Mouse (Mus musculus): ENCODE results near the gene Smyd4. TPM values are rescaled to one million over a fixed set of nuclear protein-coding genes. Genes with fewer than 3 reads are reported as not detected.

The Smyd4 gene
- polyA plus RNA-seq, 1 experiment from 2014 or later, result 3.1 TPM

- WGBS (ENCODE audit: insufficient replicate concordance), result 46% methylated on average over 1 of the region's 1 CpGs
- Histone ChIP-seq H3K9me3 (ENCODE audit: low read length) (no peaks in the 10 kb centered on the region), H3K9ac (replicated peaks) (no peak overlapping the region), H3K4me2 (ENCODE audit: low read depth, low read length) (no peak overlapping the region), H3K27me3 (ENCODE audit: insufficient read depth, low read length) (no peaks in the 10 kb centered on the region), H3K27ac (ENCODE audit: low read depth) (no peak overlapping the region), H3K4me1 (ENCODE audit: insufficient read depth) (no peaks in the 10 kb centered on the region), H3K4me3 (ENCODE audit: low read depth, low read length) (no peak overlapping the region), H3K36me3 (replicated peaks; ENCODE audit: insufficient read depth, low read length) (no peaks in the 10 kb centered on the region; the same call in 1 of the 2 replicates)
- no peak for DNase-seq
- TF ChIP-seq EP300 (IDR thresholded peaks at IDR 0.05; ENCODE audit: low read depth) (no peak), CTCF (IDR thresholded peaks at IDR 0.05; ENCODE audit: low read depth) (no peak)
- no peak for ATAC-seq
These were observed 47.4 kb downstream of the Smyd4 start for GRCm38 (mm10) chr11:75395611-75396010.

GRCm38 (mm10) chr11:75397452-75397851, 49.2 kb downstream of the Smyd4 start:
- 57% methylated on average over 7 of the region's 7 CpGs for WGBS (ENCODE audit: insufficient replicate concordance)
- no peak overlapping the region for H3K9ac ChIP-seq (replicated peaks)

GRCm38 (mm10) chr11:75399411-75399841, 51.2 kb downstream of the Smyd4 start:
- H3K9me3 ChIP-seq (ENCODE audit: low read length), result no peaks in the 10 kb centered on the region
- no peaks in the 10 kb centered on the region for H3K27me3 ChIP-seq (ENCODE audit: insufficient read depth, low read length)
- no peak overlapping the region for H3K27ac ChIP-seq (ENCODE audit: low read depth)
- ATAC-seq (no peak), DNase-seq (no peak)
- TF ChIP-seq CTCF (IDR thresholded peaks at IDR 0.05; ENCODE audit: low read depth), result no peak
- TF ChIP-seq EP300 (IDR thresholded peaks at IDR 0.05; ENCODE audit: low read depth), result no peak
- H3K4me2 ChIP-seq (ENCODE audit: low read depth, low read length), result no peak overlapping the region
- no peaks in the 10 kb centered on the region; the same call in 1 of the 2 replicates for H3K36me3 ChIP-seq (replicated peaks; ENCODE audit: insufficient read depth, low read length)
- 74% methylated on average over 11 of the region's 11 CpGs for WGBS (ENCODE audit: insufficient replicate concordance)
- no peak overlapping the region for H3K4me3 ChIP-seq (ENCODE audit: low read depth, low read length)
- peaks cover 10% of the 10 kb centered on the region for H3K4me1 ChIP-seq (ENCODE audit: insufficient read depth)
- no peak overlapping the region for H3K9ac ChIP-seq (replicated peaks)

More at GRCm38 (mm10) chr11:75397452-75397851, 49.2 kb downstream of the Smyd4 start:
- ATAC-seq (no peak), DNase-seq (no peak)
- no peak overlapping the region for H3K27ac ChIP-seq (ENCODE audit: low read depth)
- peaks cover 2% of the 10 kb centered on the region; the same call in 1 of the 2 replicates for H3K4me1 ChIP-seq (ENCODE audit: insufficient read depth)
- TF ChIP-seq CTCF (IDR thresholded peaks at IDR 0.05; ENCODE audit: low read depth) (no peak), EP300 (IDR thresholded peaks at IDR 0.05; ENCODE audit: low read depth) (no peak)
- no peak overlapping the region for H3K4me2 ChIP-seq (ENCODE audit: low read depth, low read length)
- H3K4me3 ChIP-seq (ENCODE audit: low read depth, low read length), result no peak overlapping the region
- H3K36me3 ChIP-seq (replicated peaks; ENCODE audit: insufficient read depth, low read length), result no peaks in the 10 kb centered on the region; the same call in 1 of the 2 replicates
- no peaks in the 10 kb centered on the region for H3K27me3 ChIP-seq (ENCODE audit: insufficient read depth, low read length)
- no peaks in the 10 kb centered on the region for H3K9me3 ChIP-seq (ENCODE audit: low read length)

GRCm38 (mm10) chr11:75400099-75400498, 51.9 kb downstream of the Smyd4 start:
- Histone ChIP-seq H3K4me3 (ENCODE audit: low read depth, low read length) (no peak overlapping the region), H3K9me3 (ENCODE audit: low read length) (no peaks in the 10 kb centered on the region), H3K36me3 (replicated peaks; ENCODE audit: insufficient read depth, low read length) (no peaks in the 10 kb centered on the region; the same call in 1 of the 2 replicates), H3K4me2 (ENCODE audit: low read depth, low read length) (no peak overlapping the region), H3K27ac (ENCODE audit: low read depth) (no peak overlapping the region), H3K27me3 (ENCODE audit: insufficient read depth, low read length) (no peaks in the 10 kb centered on the region), H3K4me1 (ENCODE audit: insufficient read depth) (peaks cover 10% of the 10 kb centered on the region), H3K9ac (replicated peaks) (no peak overlapping the region)
- DNase-seq (no peak), ATAC-seq (no peak)
- no peak for TF ChIP-seq EP300 (IDR thresholded peaks at IDR 0.05; ENCODE audit: low read depth)
- TF ChIP-seq CTCF (IDR thresholded peaks at IDR 0.05; ENCODE audit: low read depth), result no peak
- 75% methylated on average over 9 of the region's 9 CpGs for WGBS (ENCODE audit: insufficient replicate concordance)

- peak; percentile 82 for TF ChIP-seq CTCF (IDR thresholded peaks at IDR 0.05; ENCODE audit: low read depth)
- no peak for TF ChIP-seq EP300 (IDR thresholded peaks at IDR 0.05; ENCODE audit: low read depth)
- WGBS (ENCODE audit: insufficient replicate concordance), result 48% methylated on average over 5 of the region's 5 CpGs
- DNase-seq, result peak; percentile 30
- Histone ChIP-seq H3K27me3 (ENCODE audit: insufficient read depth, low read length) (no peaks in the 10 kb centered on the region), H3K4me1 (ENCODE audit: insufficient read depth) (peaks cover 10% of the 10 kb centered on the region), H3K27ac (ENCODE audit: low read depth) (peak overlapping the region; percentile 85), H3K36me3 (replicated peaks; ENCODE audit: insufficient read depth, low read length) (no peaks in the 10 kb centered on the region; the same call in 1 of the 2 replicates), H3K9me3 (ENCODE audit: low read length) (no peaks in the 10 kb centered on the region), H3K4me2 (ENCODE audit: low read depth, low read length) (no peak overlapping the region), H3K4me3 (ENCODE audit: low read depth, low read length) (no peak overlapping the region), H3K9ac (replicated peaks) (peak overlapping the region; percentile 42; the same call in 1 of the 2 replicates)
- peak; percentile 86 for ATAC-seq
These were observed 54.0 kb downstream of the Smyd4 start for GRCm38 (mm10) chr11:75402271-75402690.

GRCm38 (mm10) chr11:75403301-75404052, 55.2 kb downstream of the Smyd4 start:
- no peak for DNase-seq
- Histone ChIP-seq H3K4me1 (ENCODE audit: insufficient read depth) (peaks cover 10% of the 10 kb centered on the region), H3K27ac (ENCODE audit: low read depth) (peak overlapping the region; percentile 34; the same call in 1 of the 2 replicates)

More at GRCm38 (mm10) chr11:75403301-75404052, 55.2 kb downstream of the Smyd4 start:
- Histone ChIP-seq H3K4me3 (ENCODE audit: low read depth, low read length) (no peak overlapping the region), H3K9ac (replicated peaks) (no peak overlapping the region), H3K36me3 (replicated peaks; ENCODE audit: insufficient read depth, low read length) (no peaks in the 10 kb centered on the region; the same call in 1 of the 2 replicates), H3K27me3 (ENCODE audit: insufficient read depth, low read length) (no peaks in the 10 kb centered on the region), H3K4me2 (ENCODE audit: low read depth, low read length) (no peak overlapping the region; the same call in 1 of the 2 replicates), H3K9me3 (ENCODE audit: low read length) (no peaks in the 10 kb centered on the region)
- no peak for ATAC-seq
- WGBS (ENCODE audit: insufficient replicate concordance), result 76% methylated on average over 6 of the region's 6 CpGs
- TF ChIP-seq CTCF (IDR thresholded peaks at IDR 0.05; ENCODE audit: low read depth) (no peak), EP300 (IDR thresholded peaks at IDR 0.05; ENCODE audit: low read depth) (no peak)
